Mouse (Mus musculus) B cell, adult (primary cell): ENCODE data around the gene Cdip1. TPM values are rescaled to one million over a fixed set of nuclear protein-coding genes. Genes with fewer than 3 reads are reported as not detected.

Experiments used
- total RNA-seq: library from RNA; stranded (reverse); gene quantifications from 4 replicates; pipeline ENCODE4 v1.2.4, GENCODE M21; 2023; ENCODE audit not compliant: inconsistent age

Cdip1 gene
- total RNA-seq, result 54.2 to 63.9 TPM (median 60.2 TPM) in 4 replicates

GRCm38 (mm10) chr16:4789810-4790559 is at the start of gene Cdip1:
Gene Cdip1 (minus strand): TSS chr16:4790292.

GRCm38 (mm10) chr16:4835191-4835590 is 45.1 kb upstream of the Cdip1 start, which contains the start of gene 4930562C15Rik:
Gene 4930562C15Rik (plus strand): TSS chr16:4835416.

GRCm38 (mm10) chr16:4725780-4726527 is 64.1 kb downstream of the Cdip1 start, which contains the start of gene Hmox2:
Gene Hmox2 (plus strand): TSS chr16:4726361.

GRCm38 (mm10) chr16:4718753-4719518 is 71.2 kb downstream of the Cdip1 start, which contains the start of gene Nmral1:
Gene Nmral1 (minus strand): TSS chr16:4719356.

Other genes starting within 250 kb of the Cdip1 start
- gene Srl, start 248.5 kb downstream of the Cdip1 start, total RNA-seq, result 1.3 to 2.4 TPM (median 1.7 TPM) in 4 replicates
- gene Tfap4, start 230.4 kb downstream of the Cdip1 start, total RNA-seq, result 9.7 to 12.9 TPM (median 11.3 TPM) in 4 replicates
- 0.13 to 0.61 TPM (median 0.45 TPM) in 3 of 4 replicates, not detected in the other for gene Glis2, start 195.6 kb downstream of the Cdip1 start, total RNA-seq
- 35.3 to 46.5 TPM (median 42.0 TPM) in 4 replicates for gene Pam16, start 165.3 kb downstream of the Cdip1 start, total RNA-seq
- gene Vasn, start 150.4 kb downstream of the Cdip1 start, total RNA-seq, result 0.63 to 2.5 TPM (median 0.81 TPM) in 3 of 4 replicates, not detected in the other
- 30.1 to 34.1 TPM (median 31.9 TPM) in 4 replicates for gene Dnaja3, start 150.3 kb downstream of the Cdip1 start, total RNA-seq
- gene Coro7, start 110.5 kb downstream of the Cdip1 start, total RNA-seq, result 202 to 234 TPM (median 210 TPM) in 4 replicates
- 10.6 to 12.9 TPM (median 11.6 TPM) in 4 replicates for gene Nmral1, start 70.9 kb downstream of the Cdip1 start, total RNA-seq
- gene Hmox2, start 63.9 kb downstream of the Cdip1 start, total RNA-seq, result 47.7 to 55.4 TPM (median 53.2 TPM) in 4 replicates
- gene 4930562C15Rik, start 45.1 kb upstream of the Cdip1 start, total RNA-seq, result not detected in 4 replicates
- 173 to 195 TPM (median 185 TPM) in 4 replicates for gene Ubald1, start 90.0 kb upstream of the Cdip1 start, total RNA-seq
- 138 to 157 TPM (median 152 TPM) in 4 replicates for gene Mgrn1, start 96.0 kb upstream of the Cdip1 start, total RNA-seq
- gene Nudt16l1, start 148.5 kb upstream of the Cdip1 start, total RNA-seq, result 45.2 to 47.4 TPM (median 46.1 TPM) in 4 replicates
- 78.8 to 99.2 TPM (median 87.6 TPM) in 4 replicates for gene Anks3, start 173.9 kb upstream of the Cdip1 start, total RNA-seq
- not detected in 4 replicates for gene Sept12, start 207.6 kb upstream of the Cdip1 start, total RNA-seq
- not detected in 4 replicates for gene Smim22, start 217.0 kb upstream of the Cdip1 start, total RNA-seq
- gene Rogdi, start 223.3 kb upstream of the Cdip1 start, total RNA-seq, result 103 to 117 TPM (median 113 TPM) in 4 replicates